Mouse (Mus musculus) C2C12 (cell line): ENCODE data around the gene Il9r.

Experiments
- CTCF ChIP-seq: IDR thresholded peaks from one replicate; pipeline ENCODE4 v1.5.1; 2011; ENCODE audit not compliant: control insufficient read depth, insufficient read depth, insufficient read length
- MAX ChIP-seq: IDR thresholded peaks from one replicate; pipeline ENCODE4 v1.6.1; 2011; ENCODE audit warnings: mild to moderate bottlenecking, control low read depth
- MYOG ChIP-seq: IDR thresholded peaks from one replicate; pipeline ENCODE4 v1.6.1; 2011; ENCODE audit not compliant: control insufficient read depth, insufficient read length; ENCODE audit errors: extremely low read depth
- USF1 ChIP-seq: IDR thresholded peaks from one replicate; pipeline ENCODE4 v1.6.1; 2011; ENCODE audit warnings: low read depth, mild to moderate bottlenecking, control low read depth, moderate library complexity

- TF ChIP-seq CTCF = no peak
- no peak for TF ChIP-seq MAX
- no peak for TF ChIP-seq MYOG
- no peak for TF ChIP-seq USF1
Measured at GRCm38 (mm10) chr11:32141627-32142586, 58.2 kb downstream of the Il9r start.
